Mouse (Mus musculus): Measurements from ENCODE around the gene Slc25a20. TPM values are rescaled to one million over a fixed set of nuclear protein-coding genes. Genes with fewer than 3 reads are reported as not detected.

Slc25a20 gene
- polyA plus RNA-seq, 1 experiment from 2014 or later, result 75.1 TPM

DNA sequence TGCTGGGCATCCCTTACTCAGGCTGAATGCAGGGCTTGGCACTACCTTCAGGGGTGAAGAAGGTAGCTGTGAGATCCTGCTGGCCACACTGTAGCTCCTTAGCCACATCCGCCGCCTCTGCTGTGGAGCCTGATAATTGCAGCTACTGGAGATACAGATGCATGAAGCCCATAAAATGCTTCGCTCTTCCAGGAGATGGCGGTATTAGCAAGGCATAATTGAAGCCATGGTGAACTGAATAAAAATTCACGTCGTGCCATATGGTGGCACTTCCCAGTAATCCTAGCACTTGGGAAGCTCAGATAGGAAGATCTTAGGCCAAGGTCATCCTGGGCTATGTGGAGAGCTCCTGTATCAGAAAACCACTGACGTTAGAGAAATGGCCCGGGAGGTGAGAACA lies 8.0 kb downstream of the Slc25a20 start:
- Histone ChIP-seq H3K4me1 (replicated peaks; ENCODE audit: control insufficient read depth, insufficient read depth) (no peaks in the 10 kb centered on the region), H3K27me3 (ENCODE audit: control insufficient read depth, insufficient read depth, low read length) (no peaks in the 10 kb centered on the region), H3K9me3 (ENCODE audit: control insufficient read depth, low read length) (no peaks in the 10 kb centered on the region), H3K9ac (ENCODE audit: low read length) (no peak overlapping the region), H3K4me3 (ENCODE audit: low read depth, low read length) (no peak overlapping the region), H3K27ac (replicated peaks) (no peak overlapping the region), H3K36me3 (ENCODE audit: control insufficient read depth, insufficient read depth, low read length) (peaks cover 14% of the 10 kb centered on the region), H3K4me2 (replicated peaks; ENCODE audit: low read depth) (no peak overlapping the region)
- WGBS, result 65% methylated on average over 8 of the region's 8 CpGs
- TF ChIP-seq CTCF (IDR thresholded peaks at IDR 0.05; ENCODE audit: low read depth) (peak; percentile 75), EP300 (optimal IDR thresholded peaks at IDR 0.05) (no peak)
- DNase-seq (ENCODE audit: low spot score), result peak; percentile 45
- ATAC-seq (ENCODE audit: low FRiP score, low TSS enrichment), result no peak

DNA sequence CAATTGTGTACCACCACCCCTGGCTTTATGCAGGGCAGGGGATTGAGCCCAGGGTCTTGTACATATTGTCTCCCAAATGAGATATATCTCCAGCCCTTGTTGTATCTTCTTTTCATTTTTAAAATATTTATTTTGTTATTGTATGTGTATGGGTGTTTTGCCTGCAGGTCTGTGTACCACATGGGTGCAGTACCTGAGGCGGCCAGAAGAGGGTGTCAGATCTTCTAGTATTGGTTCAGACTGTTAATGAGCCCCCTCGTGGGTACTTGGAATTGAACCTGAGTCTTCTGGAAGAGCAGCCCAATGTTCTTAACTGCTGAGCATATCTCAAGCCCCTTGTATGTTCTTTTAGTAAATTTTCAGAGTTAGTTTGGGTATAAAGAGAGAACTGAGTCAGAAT lies 11.3 kb downstream of the Slc25a20 start:
- Histone ChIP-seq H3K4me1 (replicated peaks; ENCODE audit: control insufficient read depth, insufficient read depth) (no peaks in the 10 kb centered on the region), H3K9ac (ENCODE audit: low read length) (no peak overlapping the region), H3K4me2 (replicated peaks; ENCODE audit: low read depth) (no peak overlapping the region), H3K4me3 (ENCODE audit: low read depth, low read length) (no peak overlapping the region), H3K36me3 (ENCODE audit: control insufficient read depth, insufficient read depth, low read length) (peaks cover 14% of the 10 kb centered on the region), H3K27me3 (ENCODE audit: control insufficient read depth, insufficient read depth, low read length) (no peaks in the 10 kb centered on the region), H3K27ac (replicated peaks) (no peak overlapping the region), H3K9me3 (ENCODE audit: control insufficient read depth, low read length) (no peaks in the 10 kb centered on the region)
- ATAC-seq (ENCODE audit: low FRiP score, low TSS enrichment), result no peak
- peak; percentile 36 for DNase-seq (ENCODE audit: low spot score)
- 47% methylated on average over 2 of the region's 2 CpGs for WGBS
- TF ChIP-seq CTCF (IDR thresholded peaks at IDR 0.05; ENCODE audit: low read depth) (peak; percentile 58), EP300 (optimal IDR thresholded peaks at IDR 0.05) (no peak)

- peaks cover 4% of the 10 kb centered on the region; the same call in 1 of the 2 replicates for H3K36me3 ChIP-seq (ENCODE audit: control insufficient read depth, insufficient read depth, low read length)
- 92% methylated on average over 15 of the region's 15 CpGs for WGBS
These were observed 18.1 kb downstream of the Slc25a20 start for GRCm38 (mm10) chr9:108680026-108680425.

DNA sequence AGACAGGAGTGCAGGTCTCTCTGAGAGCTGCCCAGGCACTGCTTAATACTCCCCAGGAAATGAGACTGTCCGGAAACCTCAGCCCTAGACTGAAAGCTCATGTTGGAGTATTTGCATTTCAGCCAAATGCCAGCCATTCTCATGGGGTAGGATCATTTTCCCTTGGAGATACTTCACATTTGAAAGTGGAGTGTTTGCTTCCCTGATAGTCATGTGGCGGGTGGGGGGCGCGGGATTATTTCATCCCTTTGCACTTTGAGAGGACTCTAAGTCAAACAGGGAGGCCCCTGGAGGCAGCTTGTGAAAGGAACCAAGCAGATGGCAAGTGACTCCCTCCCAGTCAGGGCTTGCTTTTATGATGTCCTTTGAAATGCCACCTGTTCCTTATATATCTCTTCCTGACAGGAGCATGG lies 24.6 kb downstream of the Slc25a20 start:
- Histone ChIP-seq H3K4me1 (replicated peaks; ENCODE audit: control insufficient read depth, insufficient read depth) (no peaks in the 10 kb centered on the region), H3K27me3 (ENCODE audit: control insufficient read depth, insufficient read depth, low read length) (no peaks in the 10 kb centered on the region), H3K9ac (ENCODE audit: low read length) (no peak overlapping the region), H3K9me3 (ENCODE audit: control insufficient read depth, low read length) (no peaks in the 10 kb centered on the region), H3K27ac (replicated peaks) (no peak overlapping the region), H3K4me3 (ENCODE audit: low read depth, low read length) (no peak overlapping the region), H3K36me3 (ENCODE audit: control insufficient read depth, insufficient read depth, low read length) (peaks cover 4% of the 10 kb centered on the region; the same call in 1 of the 2 replicates), H3K4me2 (replicated peaks; ENCODE audit: low read depth) (no peak overlapping the region)
- 41% methylated on average over 4 of the region's 4 CpGs for WGBS
- no peak for TF ChIP-seq EP300 (optimal IDR thresholded peaks at IDR 0.05)
- ATAC-seq (ENCODE audit: low FRiP score, low TSS enrichment) (no peak), DNase-seq (ENCODE audit: low spot score) (no peak)

More at GRCm38 (mm10) chr9:108680026-108680425, 18.1 kb downstream of the Slc25a20 start:
- no peak for TF ChIP-seq CTCF (IDR thresholded peaks at IDR 0.05; ENCODE audit: low read depth)
- no peak for TF ChIP-seq EP300 (optimal IDR thresholded peaks at IDR 0.05)
- Histone ChIP-seq H3K4me3 (ENCODE audit: low read depth, low read length) (no peak overlapping the region), H3K4me2 (replicated peaks; ENCODE audit: low read depth) (no peak overlapping the region), H3K4me1 (replicated peaks; ENCODE audit: control insufficient read depth, insufficient read depth) (no peaks in the 10 kb centered on the region), H3K27me3 (ENCODE audit: control insufficient read depth, insufficient read depth, low read length) (no peaks in the 10 kb centered on the region), H3K27ac (replicated peaks) (no peak overlapping the region), H3K9me3 (ENCODE audit: control insufficient read depth, low read length) (no peaks in the 10 kb centered on the region), H3K9ac (ENCODE audit: low read length) (no peak overlapping the region)
- DNase-seq (ENCODE audit: low spot score), result no peak
- no peak for ATAC-seq (ENCODE audit: low FRiP score, low TSS enrichment)

DNA sequence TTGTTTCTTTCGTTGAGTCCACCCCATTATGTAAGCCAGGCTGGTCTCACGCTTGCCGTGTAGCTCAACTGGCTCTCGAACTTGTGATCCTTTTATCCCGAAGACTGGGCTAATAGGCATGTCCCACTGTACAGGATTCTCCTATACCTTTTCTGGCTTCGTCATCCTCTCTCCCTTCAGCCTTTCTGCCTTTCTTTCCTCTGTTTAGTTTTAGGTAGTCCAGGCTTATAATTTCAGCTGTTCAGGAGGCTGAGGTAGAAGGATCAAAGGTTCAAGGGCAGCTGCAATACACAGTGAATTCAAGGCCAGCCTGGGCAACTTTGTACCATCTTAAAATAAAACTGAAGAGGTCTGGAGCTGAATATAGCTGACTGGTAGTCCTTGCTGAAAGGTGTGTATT lies 25.3 kb downstream of the Slc25a20 start:
- DNase-seq (ENCODE audit: low spot score) (no peak), ATAC-seq (ENCODE audit: low FRiP score, low TSS enrichment) (no peak)
- no peaks in the 10 kb centered on the region for H3K27me3 ChIP-seq (ENCODE audit: control insufficient read depth, insufficient read depth, low read length)
- TF ChIP-seq CTCF (IDR thresholded peaks at IDR 0.05; ENCODE audit: low read depth) (no peak), EP300 (optimal IDR thresholded peaks at IDR 0.05) (no peak)
- peaks cover under 1% of the 10 kb centered on the region; the same call in 1 of the 2 replicates for H3K36me3 ChIP-seq (ENCODE audit: control insufficient read depth, insufficient read depth, low read length)
- no peaks in the 10 kb centered on the region for H3K4me1 ChIP-seq (replicated peaks; ENCODE audit: control insufficient read depth, insufficient read depth)
- no peaks in the 10 kb centered on the region for H3K9me3 ChIP-seq (ENCODE audit: control insufficient read depth, low read length)
- H3K4me3 ChIP-seq (ENCODE audit: low read depth, low read length), result no peak overlapping the region
- 78% methylated on average over 6 of the region's 6 CpGs for WGBS
- no peak overlapping the region for H3K27ac ChIP-seq (replicated peaks)
- H3K9ac ChIP-seq (ENCODE audit: low read length), result no peak overlapping the region
- no peak overlapping the region for H3K4me2 ChIP-seq (replicated peaks; ENCODE audit: low read depth)

DNA sequence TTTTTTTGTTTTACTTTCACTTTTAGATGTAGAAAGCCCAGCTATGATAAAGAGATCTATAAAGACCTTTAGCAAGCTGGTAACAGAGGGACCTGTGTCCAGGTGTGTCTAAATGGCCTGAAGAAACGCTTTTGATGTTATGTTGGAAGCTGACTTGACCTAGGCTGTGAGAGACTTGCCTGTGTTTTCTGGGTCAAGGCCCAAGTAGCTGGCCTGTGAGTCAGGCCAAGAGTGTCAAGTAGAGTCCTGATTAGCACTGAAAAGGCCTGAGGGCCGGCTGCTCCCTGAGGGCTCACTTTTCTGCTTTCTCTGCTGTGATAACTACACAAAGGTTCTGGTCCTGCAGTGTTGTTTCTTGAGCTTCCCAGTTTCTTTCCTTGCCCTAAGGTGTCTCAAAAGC lies 25.8 kb downstream of the Slc25a20 start:
- H3K9ac ChIP-seq (ENCODE audit: low read length), result no peak overlapping the region
- DNase-seq (ENCODE audit: low spot score) (no peak), ATAC-seq (ENCODE audit: low FRiP score, low TSS enrichment) (no peak)
- no peaks in the 10 kb centered on the region for H3K27me3 ChIP-seq (ENCODE audit: control insufficient read depth, insufficient read depth, low read length)
- no peaks in the 10 kb centered on the region for H3K9me3 ChIP-seq (ENCODE audit: control insufficient read depth, low read length)
- no peak overlapping the region for H3K4me2 ChIP-seq (replicated peaks; ENCODE audit: low read depth)
- no peaks in the 10 kb centered on the region for H3K4me1 ChIP-seq (replicated peaks; ENCODE audit: control insufficient read depth, insufficient read depth)
- no peaks in the 10 kb centered on the region for H3K36me3 ChIP-seq (ENCODE audit: control insufficient read depth, insufficient read depth, low read length)
- no peak overlapping the region for H3K4me3 ChIP-seq (ENCODE audit: low read depth, low read length)
- no peak for TF ChIP-seq EP300 (optimal IDR thresholded peaks at IDR 0.05)
- no peak overlapping the region for H3K27ac ChIP-seq (replicated peaks)
- WGBS, result 78% methylated on average over 2 of the region's 2 CpGs

All from stomach, postnatal 0 days (tissue).